Comparison of ENCODE assay signal across 8 mouse cellular contexts in genomic region chr15:98635291-98635841, GRCm38 (mm10). TPM values are rescaled to one million over a fixed set of nuclear protein-coding genes. Genes with fewer than 3 reads are reported as not detected.
DNase-seq lines count a peak whose midpoint lies in the region; ATAC-seq and TF ChIP-seq lines count a peak whose summit lies in the region.

No protein-coding gene starts in this region.

- 10% methylated on average over 21 of the region's 21 CpGs for WGBS in thymus, adult 2 months
- WGBS in intestine, postnatal 0 days, result 18% methylated on average over 21 of the region's 21 CpGs
- WGBS in neural tube, embryonic 15.5 days, result 1% methylated on average over 21 of the region's 21 CpGs

- no peaks in the 10 kb centered on the region for H3K9me3 ChIP-seq in intestine, postnatal 0 days (ENCODE audit: control insufficient read depth)
- H3K9me3 ChIP-seq in neural tube, embryonic 15.5 days (replicated peaks), result no peaks in the 10 kb centered on the region

- DNase-seq in embryo, embryonic 10.5 days (ENCODE audit: low spot score), result peak; percentile 50
- no peak for DNase-seq in embryo, embryonic 10 days (ENCODE audit: low spot score)
- DNase-seq in thymus, adult 2 months, result no peak
- no peak for DNase-seq in thymus, postnatal 4 days
- DNase-seq in layer of hippocampus, adult 8-10 months (ENCODE audit: low spot score in 2 of 2), result no peak
- no peak for DNase-seq in B cell, adult 2 months

- peak overlapping the region; percentile 99 for H3K4me2 ChIP-seq in intestine, postnatal 0 days (replicated peaks; ENCODE audit: low read depth)
- H3K4me2 ChIP-seq in neural tube, embryonic 15.5 days, result peak overlapping the region; percentile 86

- peak overlapping the region; percentile 40 for H3K4me3 ChIP-seq in thymus, adult 2 months (ENCODE audit: control insufficient read depth, insufficient read depth, low read length)
- peak overlapping the region; percentile 81 for H3K4me3 ChIP-seq in intestine, postnatal 0 days (ENCODE audit: low read depth, low read length)
- peak overlapping the region; percentile 83 for H3K4me3 ChIP-seq in neural tube, embryonic 15.5 days (replicated peaks)

- TF ChIP-seq POLR2A in thymus, adult 2 months (IDR thresholded peaks at IDR 0.05; ENCODE audit: control insufficient read depth, extremely low read depth, insufficient read depth, low read length, poor library complexity), result no peak

- TF ChIP-seq CTCF in thymus, adult 2 months (IDR thresholded peaks at IDR 0.05; ENCODE audit: borderline replicate concordance, control insufficient read depth, extremely low read depth, insufficient read depth, low read length, poor library complexity), result no peak
- TF ChIP-seq CTCF in intestine, postnatal 0 days (IDR thresholded peaks at IDR 0.05; ENCODE audit: low read depth), result 0 out of 2 replicates have a peak, but pooled peaks have one; percentile 13

- ATAC-seq in intestine, postnatal 0 days, result no peak
- ATAC-seq in neural tube, embryonic 15.5 days (ENCODE audit: low FRiP score), result peak; percentile 14; the same call in 1 of the 2 replicates

- 0 out of 2 replicates have a peak overlapping the region, but pooled peaks have one; percentile 70 for H3K9ac ChIP-seq in intestine, postnatal 0 days (ENCODE audit: low read depth, low read length)
- peak overlapping the region; percentile 90 for H3K9ac ChIP-seq in neural tube, embryonic 15.5 days (replicated peaks)

- H3K27ac ChIP-seq in thymus, adult 2 months (ENCODE audit: control insufficient read depth, insufficient read depth, low read length), result no peak overlapping the region
- H3K27ac ChIP-seq in intestine, postnatal 0 days (ENCODE audit: low read depth, low read length), result no peak overlapping the region; the same call in 1 of the 2 replicates
- peak overlapping the region; percentile 95 for H3K27ac ChIP-seq in neural tube, embryonic 15.5 days (replicated peaks)

- H3K27me3 ChIP-seq in thymus, adult 2 months (ENCODE audit: control insufficient read depth, insufficient read depth, low read length), result peaks cover 10% of the 10 kb centered on the region; the same call in 1 of the 2 replicates
- H3K27me3 ChIP-seq in intestine, postnatal 0 days (replicated peaks; ENCODE audit: control insufficient read depth, insufficient read depth, low read length), result peaks cover 28% of the 10 kb centered on the region; the same call in 1 of the 2 replicates
- no peaks in the 10 kb centered on the region for H3K27me3 ChIP-seq in neural tube, embryonic 15.5 days (replicated peaks)

- no peaks in the 10 kb centered on the region for H3K36me3 ChIP-seq in thymus, adult 2 months (ENCODE audit: control insufficient read depth, insufficient read depth, low read length)
- H3K36me3 ChIP-seq in intestine, postnatal 0 days (ENCODE audit: control insufficient read depth, insufficient read depth), result 0 out of 2 replicates have a peak, but pooled peaks cover 4% of the 10 kb centered on the region
- peaks cover 9% of the 10 kb centered on the region for H3K36me3 ChIP-seq in neural tube, embryonic 15.5 days

- H3K4me1 ChIP-seq in thymus, adult 2 months (replicated peaks; ENCODE audit: control insufficient read depth, insufficient read depth, low read length), result peaks cover 20% of the 10 kb centered on the region
- H3K4me1 ChIP-seq in intestine, postnatal 0 days (replicated peaks; ENCODE audit: control insufficient read depth, insufficient read depth, low read length), result 0 out of 2 replicates have a peak, but pooled peaks cover 4% of the 10 kb centered on the region
- peaks cover 64% of the 10 kb centered on the region for H3K4me1 ChIP-seq in neural tube, embryonic 15.5 days

RNA-seq across cellular contexts. Expression of gene Cacnb3, which starts 4.7 kb away (rescaled TPM):
- 102 and 127 TPM in 2 replicates for polyA plus RNA-seq in thymus, adult 2 months (2012; rRNA removed)
- polyA plus RNA-seq in intestine, postnatal 0 days (2015; fragmentation: Nextera tagmentation; extraction: Ambion mirVana), result 9.3 and 10.3 TPM in 2 replicates
- polyA plus RNA-seq in neural tube, embryonic 15.5 days (2015; fragmentation: Nextera tagmentation; extraction: Ambion mirVana), result 108 and 128 TPM in 2 replicates
- total RNA-seq in layer of hippocampus, adult 8-10 months (2022), result 100 to 1,000 TPM; 163 to 193 (median 176) TPM

RNA-seq across cellular contexts. Expression of gene Adcy6, which starts 25.5 kb away (rescaled TPM):
- polyA plus RNA-seq in thymus, adult 2 months (2012; rRNA removed), result 211 and 230 TPM in 2 replicates
- 10.6 and 11.1 TPM in 2 replicates for polyA plus RNA-seq in intestine, postnatal 0 days (2015; fragmentation: Nextera tagmentation; extraction: Ambion mirVana)
- polyA plus RNA-seq in neural tube, embryonic 15.5 days (2015; fragmentation: Nextera tagmentation; extraction: Ambion mirVana), result 10.4 and 10.8 TPM in 2 replicates
- total RNA-seq in layer of hippocampus, adult 8-10 months (2022), result 10 to 100 TPM; 47.3 to 58.6 (median 52.2) TPM

RNA-seq across cellular contexts. Expression of gene Ddx23, which starts 27.3 kb away (rescaled TPM):
- 59.7 and 65.5 TPM in 2 replicates for polyA plus RNA-seq in thymus, adult 2 months (2012; rRNA removed)
- polyA plus RNA-seq in intestine, postnatal 0 days (2015; fragmentation: Nextera tagmentation; extraction: Ambion mirVana), result 9.0 and 11.7 TPM in 2 replicates
- polyA plus RNA-seq in neural tube, embryonic 15.5 days (2015; fragmentation: Nextera tagmentation; extraction: Ambion mirVana), result 20.6 and 21.0 TPM in 2 replicates
- total RNA-seq in layer of hippocampus, adult 8-10 months (2022), result 10 to 100 TPM; 76.3 to 89.4 (median 85.9) TPM

RNA-seq across cellular contexts. Expression of gene Rnd1, which starts 41.9 kb away (rescaled TPM):
- 2.6 and 2.8 TPM in 2 replicates for polyA plus RNA-seq in thymus, adult 2 months (2012; rRNA removed)
- 1.1 and 1.4 TPM in 2 replicates for polyA plus RNA-seq in intestine, postnatal 0 days (2015; fragmentation: Nextera tagmentation; extraction: Ambion mirVana)
- 9.4 and 11.3 TPM in 2 replicates for polyA plus RNA-seq in neural tube, embryonic 15.5 days (2015; fragmentation: Nextera tagmentation; extraction: Ambion mirVana)
- 1 to 10 TPM; 6.3 to 8.7 (median 7.3) TPM for total RNA-seq in layer of hippocampus, adult 8-10 months (2022)

Comparison
In these comparisons a context has a peak if more than half of its experiments do, and no peak if none do; other contexts are left out.
1. RNA of gene Adcy6, which starts 25.5 kb away (polyA plus RNA-seq): 211 to 230 TPM in thymus, adult 2 months; 10.6 to 11.1 TPM in intestine, postnatal 0 days and 10.4 to 10.8 TPM in neural tube, embryonic 15.5 days; every median in the first group is over 10 times any median in the second.
2. Peak in every context shown above with its lines, with median percentiles within 50 percentile points of each other: H3K4me3 ChIP-seq.